ENCODE assay signal across 26 mouse cellular contexts in the genomic region with DNA sequence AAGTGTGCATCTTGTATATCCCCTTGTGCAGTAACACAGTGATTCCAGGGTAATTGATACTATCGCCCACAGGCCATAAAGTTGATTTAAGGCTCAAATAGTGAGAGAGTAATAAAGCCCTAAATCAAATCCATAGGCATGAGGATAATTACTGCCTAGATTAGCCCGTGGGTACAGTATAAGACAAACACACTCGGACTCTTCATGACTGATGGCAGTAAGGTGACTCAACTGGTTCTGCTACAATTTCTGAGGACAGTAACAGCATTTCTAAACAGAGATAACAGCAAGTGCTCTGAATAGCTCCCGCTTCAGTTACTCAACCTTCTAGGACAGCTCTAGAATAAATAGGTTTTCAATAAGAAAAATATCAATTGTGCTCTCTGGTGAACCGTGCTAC. TPM values are rescaled to one million over a fixed set of nuclear protein-coding genes. Genes with fewer than 3 reads are reported as not detected.
"Had no signal": no experiment of that assay in that cellular context is flagged by ENCODE, and none has a peak within 500 bp of the region (broad histone marks: within the 10 kb centered on the region; RNA-seq: fewer than 3 reads in every experiment).

No protein-coding gene starts in this region.

- H3K9me3 ChIP-seq: heart, embryonic 13.5 days; heart, embryonic 15.5 days; hindbrain, embryonic 13.5 days; hindbrain, embryonic 15.5 days; kidney, embryonic 15.5 days; limb, embryonic 13.5 days; limb, embryonic 15.5 days; liver, embryonic 12.5 days had no signal

- H3K27me3 ChIP-seq: heart, embryonic 13.5 days; heart, embryonic 15.5 days; hindbrain, embryonic 13.5 days; hindbrain, embryonic 15.5 days; kidney, embryonic 15.5 days; limb, embryonic 13.5 days; limb, embryonic 15.5 days; liver, embryonic 12.5 days had no signal

- DNase-seq: gastrocnemius, postnatal 14 days; gastrocnemius, postnatal 36 days; heart, adult 11 months; heart, adult 2 months; heart, postnatal 14 days; heart, postnatal 36 days; kidney, adult 11 months; kidney, adult 2 months; kidney, adult 9 months; kidney, postnatal 14 days; kidney, postnatal 36 days; layer of hippocampus, adult 9-11 months; layer of hippocampus, postnatal 36 days; left cerebral cortex, postnatal 4 days had no signal

- ATAC-seq: hindbrain, postnatal 0 days; liver, embryonic 12.5 days had no signal

- H3K4me1 ChIP-seq: hindbrain, embryonic 13.5 days; hindbrain, embryonic 15.5 days; limb, embryonic 15.5 days had no signal

- H3K4me2 ChIP-seq: heart, embryonic 11.5 days; heart, embryonic 13.5 days; heart, embryonic 15.5 days; hindbrain, embryonic 13.5 days; hindbrain, embryonic 15.5 days; kidney, embryonic 15.5 days; limb, embryonic 13.5 days; limb, embryonic 15.5 days; liver, embryonic 12.5 days had no signal

- H3K9ac ChIP-seq: heart, embryonic 13.5 days; heart, embryonic 15.5 days; hindbrain, embryonic 13.5 days; hindbrain, embryonic 15.5 days; kidney, embryonic 15.5 days; limb, embryonic 13.5 days; limb, embryonic 15.5 days; liver, embryonic 12.5 days had no signal

- H3K27ac ChIP-seq: heart, adult 2 months; heart, embryonic 13.5 days; heart, embryonic 15.5 days; hindbrain, embryonic 13.5 days; hindbrain, embryonic 15.5 days; hindbrain, postnatal 0 days; kidney, embryonic 15.5 days; kidney, postnatal 0 days; limb, embryonic 13.5 days; limb, embryonic 15.5 days; liver, embryonic 12.5 days had no signal

- H3K4me3 ChIP-seq: heart, adult 2 months; heart, embryonic 13.5 days; heart, embryonic 15.5 days; hindbrain, embryonic 13.5 days; hindbrain, embryonic 15.5 days; kidney, embryonic 15.5 days; limb, embryonic 13.5 days; limb, embryonic 15.5 days; liver, embryonic 12.5 days had no signal

RNA-seq across cellular contexts. Expression of a gene that starts 18.9 kb away (rescaled TPM):
- polyA plus RNA-seq: liver, adult 2 months had no signal
